15 mouse cellular contexts compared by ENCODE assay signal in the genomic region with DNA sequence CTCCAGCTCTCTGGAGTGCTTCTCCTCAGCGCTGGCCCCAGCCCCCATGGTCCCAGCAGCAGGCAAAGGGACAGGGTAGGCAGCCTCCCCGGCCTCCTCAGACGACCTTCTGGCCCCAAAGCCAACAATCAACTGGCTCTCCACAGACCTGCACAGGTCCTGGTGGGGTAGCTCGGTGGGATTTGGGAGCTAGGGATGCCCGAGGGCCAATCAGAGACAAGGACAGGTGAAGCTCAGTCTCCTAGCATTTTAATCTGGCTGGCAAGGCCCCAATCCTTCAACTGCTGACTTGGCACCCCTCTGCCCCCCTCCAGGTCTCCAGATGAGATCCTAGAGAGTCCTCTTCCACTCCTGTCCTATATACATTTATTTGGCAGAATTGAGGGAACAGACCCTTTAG. TPM values are rescaled to one million over a fixed set of nuclear protein-coding genes. Genes with fewer than 3 reads are reported as not detected.
"Had no signal": no experiment of that assay in that cellular context is flagged by ENCODE, and none has a peak within 500 bp of the region (broad histone marks: within the 10 kb centered on the region; RNA-seq: fewer than 3 reads in every experiment).

A gene (minus strand): TSS at position 212 of the 400 bp plus-strand sequence.

- DNase-seq: kidney, adult 18-20 months; kidney, postnatal 14 days; lung, embryonic 14.5 days; lung, postnatal 10 days; lung, postnatal 4 days; right cerebral cortex, postnatal 25 days; thymus, adult 18-20 months; thymus, postnatal 14 days had no signal

- H3K9me3 ChIP-seq: intestine, embryonic 15.5 days; kidney, embryonic 15.5 days; limb, embryonic 15.5 days; liver, embryonic 12.5 days; neural tube, embryonic 15.5 days had no signal

- H3K9ac ChIP-seq: intestine, embryonic 15.5 days; kidney, embryonic 15.5 days; limb, embryonic 15.5 days; liver, embryonic 12.5 days; lung, embryonic 14.5 days; neural tube, embryonic 15.5 days had no signal

- ATAC-seq: intestine, embryonic 15.5 days; liver, embryonic 12.5 days had no signal

- H3K4me3 ChIP-seq: intestine, embryonic 15.5 days; kidney, embryonic 15.5 days; left cerebral cortex, adult 2 months; limb, embryonic 15.5 days; liver, embryonic 12.5 days; myocyte; neural tube, embryonic 15.5 days had no signal

- H3K4me2 ChIP-seq: intestine, embryonic 15.5 days; kidney, embryonic 15.5 days; limb, embryonic 15.5 days; liver, embryonic 12.5 days; lung, embryonic 14.5 days; neural tube, embryonic 15.5 days had no signal

- H3K36me3 ChIP-seq: liver, embryonic 12.5 days had no signal

- H3K27ac ChIP-seq: intestine, embryonic 15.5 days; kidney, embryonic 15.5 days; left cerebral cortex, adult 2 months; limb, embryonic 15.5 days; liver, embryonic 12.5 days; neural tube, embryonic 15.5 days had no signal

RNA-seq across cellular contexts. Expression of the gene that starts here (rescaled TPM):
- polyA plus RNA-seq: myocyte had no signal
